Mouse (Mus musculus) cerebellum, adult 9-10 months (tissue): ENCODE results near the gene Dnase1.
A peak's percentile ranks its signal among the peaks of the same experiment; 100 is the strongest.
"Not testable (repeated sequence)": the region's sequence is repeated elsewhere in the genome, so short reads cannot be mapped to it uniquely, and the experiment has no call there.

Experiments
- DNase-seq: peaks from one replicate; pipeline ENCODE4 v3.0.0; 2022

The Dnase1 gene

DNA sequence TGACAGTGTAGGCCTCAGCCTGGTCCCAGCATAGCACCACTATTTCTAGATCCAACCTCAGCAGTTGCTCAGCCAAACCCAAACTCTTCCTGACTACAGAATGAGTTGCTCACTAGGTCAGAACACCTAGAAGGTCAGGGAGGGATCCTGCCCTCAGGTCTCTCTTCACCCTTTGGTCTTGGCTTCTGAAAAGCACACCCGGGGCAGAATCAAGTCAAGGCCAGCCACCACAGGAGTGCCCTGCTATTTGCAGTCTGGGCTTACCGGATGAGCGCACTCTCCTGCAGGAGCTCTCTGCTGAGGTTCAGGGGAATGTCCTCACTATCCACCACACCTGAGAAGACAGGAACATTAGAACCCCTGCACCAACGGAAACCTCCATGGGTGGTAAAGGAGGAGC lies 15.9 kb downstream of the Dnase1 start:
- no peak for DNase-seq

DNA sequence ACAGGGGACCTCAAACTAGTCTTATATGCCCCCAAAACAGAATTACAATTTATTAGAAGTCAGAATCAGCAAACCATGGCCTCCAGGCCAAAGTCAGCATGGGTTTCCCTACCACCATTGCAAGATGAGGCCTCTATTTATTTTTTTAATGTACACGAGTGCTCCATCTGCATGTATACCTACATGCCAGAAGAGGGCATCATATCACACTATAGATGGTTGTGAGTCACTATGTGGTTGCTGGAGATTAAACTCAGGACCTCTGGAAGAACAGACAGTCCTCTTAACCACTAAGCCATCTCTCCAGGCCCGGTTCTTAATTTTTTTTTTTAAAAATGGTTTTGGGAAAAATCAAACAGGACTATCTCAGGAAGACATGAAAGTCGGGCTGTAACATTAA lies 17.1 kb downstream of the Dnase1 start:
- no peak for DNase-seq

- DNase-seq = no peak
Measured at GRCm38 (mm10) chr16:4064945-4065344, 28.2 kb downstream of the Dnase1 start.

DNA sequence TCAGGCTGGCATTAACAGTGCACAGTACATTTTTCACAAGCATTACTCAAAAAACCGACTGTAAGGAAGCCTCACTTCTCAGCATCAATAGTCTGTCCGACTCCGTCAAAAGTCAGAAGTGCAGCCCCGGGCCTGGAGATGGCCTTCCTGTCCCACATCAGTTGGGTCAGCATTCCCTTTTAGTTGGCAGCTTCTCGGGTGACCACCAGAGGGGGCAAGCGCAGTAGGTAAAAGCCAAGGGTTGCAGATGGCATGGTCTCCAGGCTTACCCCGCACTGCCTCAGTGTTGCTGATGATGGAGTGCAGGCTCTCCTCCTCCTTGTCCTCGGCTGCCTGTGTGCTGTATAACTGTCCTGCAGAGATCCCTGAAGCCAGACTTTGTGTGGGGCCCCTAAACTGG lies 31.8 kb downstream of the Dnase1 start:
- DNase-seq = no peak

- no peak for DNase-seq
Measured at GRCm38 (mm10) chr16:4074297-4074696, 37.6 kb downstream of the Dnase1 start.

- DNase-seq = no peak
Measured at GRCm38 (mm10) chr16:4074836-4075235, 38.1 kb downstream of the Dnase1 start.

- peak; percentile 95 for DNase-seq
Measured at GRCm38 (mm10) chr16:4077384-4078061, 40.8 kb downstream of the Dnase1 start, which contains the start of gene Trap1. Trap1 (minus strand) TSS chr16:4077827.

DNA sequence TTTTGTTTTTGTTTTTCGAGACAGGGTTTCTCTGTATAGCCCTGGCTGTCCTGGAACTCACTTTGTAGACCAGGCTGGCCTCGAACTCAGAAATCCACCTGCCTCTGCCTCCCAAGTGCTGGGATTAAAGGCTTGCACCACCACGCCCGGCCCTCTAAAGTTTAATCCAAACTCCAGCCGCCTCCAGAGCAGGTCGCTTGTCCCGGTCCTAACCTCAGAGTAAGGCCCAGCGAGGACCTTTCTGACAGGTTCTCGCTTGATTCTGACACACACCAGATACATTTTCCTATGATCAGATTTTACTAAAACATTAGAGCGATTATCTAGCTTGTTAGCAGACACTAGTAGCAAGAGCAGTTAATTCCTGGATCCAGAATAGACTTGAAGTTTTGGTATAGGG lies 41.6 kb downstream of the Dnase1 start:
- not testable (repeated sequence) for DNase-seq

- DNase-seq = no peak
Measured at GRCm38 (mm10) chr16:4079656-4080055, 42.9 kb downstream of the Dnase1 start.

GRCm38 (mm10) chr16:4080419-4080818 lies 43.7 kb downstream of the Dnase1 start:
- not testable (repeated sequence) for DNase-seq

- no peak for DNase-seq
Measured at GRCm38 (mm10) chr16:4085051-4085450, 48.3 kb downstream of the Dnase1 start.

- DNase-seq = no peak
Measured at GRCm38 (mm10) chr16:4085851-4086387, 49.2 kb downstream of the Dnase1 start.

- no peak for DNase-seq
Measured at GRCm38 (mm10) chr16:4087214-4087913, 50.6 kb downstream of the Dnase1 start.
